Mouse (Mus musculus): ENCODE data around the gene Ghitm.

Gene Ghitm

DNA sequence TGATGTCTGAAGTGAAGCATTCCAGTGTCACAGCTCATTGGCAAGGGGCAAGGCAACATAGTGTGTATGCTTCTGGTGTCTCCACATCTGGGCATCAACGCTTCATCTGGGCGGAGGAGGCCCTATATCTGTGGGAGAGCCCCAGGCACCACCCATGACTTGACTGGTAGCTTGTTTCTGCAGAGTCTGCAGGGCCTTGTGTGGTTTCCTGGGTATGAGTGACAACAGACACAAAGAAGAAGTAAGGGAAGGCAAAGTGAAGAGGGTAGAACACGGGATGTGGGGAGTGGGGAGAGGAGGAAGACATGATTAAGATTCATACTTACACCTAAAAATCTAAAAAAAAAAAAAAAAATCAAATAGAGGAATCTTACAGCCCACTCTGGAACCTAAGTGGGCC lies 32.6 kb downstream of the Ghitm start:
- no peak for DNase-seq (ENCODE audit: low spot score in 2 of 2)

DNA sequence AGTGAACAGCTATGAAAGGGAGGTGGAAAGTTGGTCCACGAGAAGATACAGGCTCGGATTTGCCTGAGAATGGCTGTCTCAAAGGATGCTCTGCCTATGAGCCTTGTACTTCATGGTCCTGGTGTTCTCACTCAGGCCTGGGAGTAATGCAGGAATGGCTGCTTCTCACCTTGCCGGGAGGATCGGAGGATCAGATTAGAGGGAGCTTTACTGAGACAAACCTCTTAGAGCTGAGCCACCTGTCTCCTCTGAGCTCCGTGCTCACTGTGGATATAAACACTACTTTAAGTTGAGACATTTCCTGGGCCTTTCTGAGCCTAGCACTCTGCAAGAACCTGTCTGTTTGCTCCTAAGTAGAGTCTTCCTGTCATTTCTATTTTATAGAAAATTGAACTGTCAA lies 33.5 kb downstream of the Ghitm start:
- DNase-seq (ENCODE audit: low spot score in 2 of 2) = no peak

DNA sequence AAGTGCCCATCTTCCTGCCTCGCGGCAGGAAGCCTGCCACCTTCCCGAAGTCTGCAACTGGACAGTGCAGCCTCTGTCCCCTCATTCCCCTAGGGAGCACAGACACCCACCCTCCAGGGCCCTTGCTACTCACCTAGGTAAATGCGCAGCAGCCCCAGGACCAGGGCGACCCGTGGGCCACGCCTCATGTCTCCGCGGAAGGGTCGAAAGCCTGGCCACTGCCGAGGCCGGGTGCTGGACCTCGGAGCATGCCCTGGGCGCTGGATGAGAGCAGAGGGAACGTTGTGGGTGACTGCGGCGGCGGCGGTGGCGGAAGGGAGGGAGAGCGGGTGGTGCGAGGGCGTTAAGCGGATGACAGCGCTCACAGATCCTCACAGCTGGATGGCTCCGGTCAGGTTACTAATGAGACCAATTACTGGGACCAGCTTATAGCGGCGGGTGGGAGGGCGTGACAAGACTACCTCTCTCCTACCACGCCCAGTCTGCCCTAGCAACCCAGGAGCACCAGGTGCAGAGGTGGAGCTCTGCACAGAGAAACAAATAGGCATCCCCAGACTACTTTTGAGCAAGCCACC lies 37.0 kb downstream of the Ghitm start, which contains the start of gene Cdhr1:
Cdhr1 (minus strand) TSS at position 392 of the 575 bp plus-strand sequence.
- peak; percentile 31 to 38 for DNase-seq (ENCODE audit: low spot score in 2 of 2)

DNA sequence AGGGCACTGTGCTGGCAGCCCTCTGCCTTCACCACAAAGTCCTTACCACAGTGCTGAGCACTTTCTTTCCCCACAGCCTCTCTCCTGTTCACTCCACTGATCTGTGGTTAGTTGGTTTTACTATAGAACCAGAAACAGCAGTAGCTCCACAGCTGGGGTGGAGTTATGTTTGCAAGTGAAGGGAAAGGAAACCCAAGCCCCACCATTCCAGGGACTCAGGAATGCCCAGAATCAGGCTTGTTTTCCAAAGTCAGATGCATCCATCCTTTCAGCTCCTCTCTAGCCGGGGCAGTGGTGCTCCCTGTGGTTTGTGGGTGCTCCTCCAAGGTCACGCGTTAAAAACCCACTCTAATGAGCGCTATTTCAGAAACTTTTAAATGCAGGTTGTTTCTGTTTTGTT lies 39.5 kb downstream of the Ghitm start:
- DNase-seq (ENCODE audit: low spot score in 2 of 2) = no peak

DNA sequence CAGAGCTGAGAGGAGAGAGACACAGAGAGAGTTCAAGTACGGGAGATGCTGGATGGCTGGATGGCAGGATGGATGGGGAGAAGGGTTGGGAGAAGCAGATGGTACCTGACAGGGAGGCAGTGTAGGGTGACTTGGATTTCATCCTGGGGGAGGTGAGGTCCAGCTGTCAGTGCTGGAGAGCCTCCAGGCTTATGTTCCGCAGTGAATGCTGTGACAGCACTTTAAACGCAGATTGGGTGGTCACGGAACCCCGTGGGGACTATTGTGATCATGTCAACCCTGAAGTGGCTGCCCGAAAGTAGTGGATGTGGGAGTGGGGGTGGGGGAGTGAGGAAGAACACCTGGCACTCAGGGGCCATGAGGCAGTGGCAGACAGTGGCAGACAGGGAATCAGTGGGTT lies 40.6 kb downstream of the Ghitm start:
- no peak for DNase-seq (ENCODE audit: low spot score in 2 of 2)

- DNase-seq (ENCODE audit: low spot score in 2 of 2) = no peak
These were observed 51.3 kb downstream of the Ghitm start for GRCm38 (mm10) chr14:37083755-37084154.

DNA sequence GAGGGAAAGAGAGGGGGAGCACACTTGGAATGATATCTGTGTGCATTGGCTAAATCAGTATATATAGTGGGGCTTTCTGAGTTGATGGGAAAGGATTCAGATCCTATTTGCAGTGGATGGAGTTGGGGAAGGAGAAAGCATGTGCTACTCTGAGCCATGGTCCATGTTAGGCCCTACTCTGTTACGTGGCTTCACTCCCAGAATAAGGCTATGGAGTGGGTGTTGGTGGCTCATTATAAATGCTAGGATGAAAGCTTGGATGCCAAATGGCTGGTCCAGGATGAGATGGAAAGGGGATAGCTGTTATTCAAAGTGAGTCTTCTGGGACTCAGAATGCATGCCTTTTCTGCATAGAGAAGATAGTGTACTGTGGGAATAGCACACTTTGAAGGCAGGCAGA lies 54.3 kb downstream of the Ghitm start:
- DNase-seq (ENCODE audit: low spot score in 2 of 2) = no peak
